Mouse (Mus musculus) hindbrain, embryonic 11.5 days (tissue): ENCODE results near the gene Prr3. TPM values are rescaled to one million over a fixed set of nuclear protein-coding genes. Genes with fewer than 3 reads are reported as not detected.

Source experiments
- ATAC-seq: fragments of 200-750 bp; cut with Nextera tagmentation; 2 replicates; pipeline ENCODE4 v1.8.0; 2017; ENCODE audit warnings: mild to moderate bottlenecking, moderate TSS enrichment, moderate library complexity; ENCODE audit not compliant: low FRiP score
- DNase-seq: peaks from one replicate; pipeline ENCODE4 v3.0.0-alpha.2; 2015; ENCODE audit warnings: low spot score
- H3K27ac ChIP-seq: fragments of 300-500 bp; sonication (generic); 2 replicates; pipeline ENCODE4 v1.5.1; 2014; ENCODE audit warnings: mild to moderate bottlenecking, low read depth, low read length
- H3K27me3 ChIP-seq: fragments of 300-500 bp; sonication (generic); 2 replicates; pipeline ENCODE4 v1.6.1; 2014; ENCODE audit warnings: mild to moderate bottlenecking, low read length, moderate library complexity, mixed read lengths; ENCODE audit not compliant: control insufficient read depth, insufficient read depth
- H3K36me3 ChIP-seq: fragments of 300-500 bp; sonication (generic); 2 replicates; pipeline ENCODE4 v1.6.1; 2014; ENCODE audit warnings: mild to moderate bottlenecking, low read length, moderate library complexity, mixed read lengths; ENCODE audit not compliant: control insufficient read depth, insufficient read depth
- H3K4me1 ChIP-seq: fragments of 300-500 bp; sonication (generic); replicated peaks from 2 replicates; pipeline ENCODE4 v1.6.1; 2014; ENCODE audit warnings: low read length, mixed read lengths; ENCODE audit not compliant: control insufficient read depth, insufficient read depth
- H3K4me2 ChIP-seq: fragments of 300-500 bp; sonication (generic); replicated peaks from 2 replicates; pipeline ENCODE4 v1.6.1; 2014; ENCODE audit warnings: mild to moderate bottlenecking, low read depth, low read length
- H3K4me3 ChIP-seq: fragments of 300-500 bp; sonication (generic); 2 replicates; pipeline ENCODE4 v1.5.1; 2014; ENCODE audit warnings: low read depth, low read length
- H3K9ac ChIP-seq: fragments of 300-500 bp; sonication (generic); 2 replicates; pipeline ENCODE4 v1.6.1; 2014; ENCODE audit warnings: low read depth, low read length
- H3K9me3 ChIP-seq: fragments of 300-500 bp; sonication (generic); 2 replicates; pipeline ENCODE4 v1.6.1; 2016; ENCODE audit warnings: low read length; ENCODE audit not compliant: control insufficient read depth
- WGBS: fragments of 180-500 bp; shearing (Covaris S2); extraction: QIAGEN DNeasy Blood & Tissue Kit; methylation state at CpG from one replicate; pipeline ENCODE4 v1.1.7; 2014; 5-methylcytosine and 5-hydroxymethylcytosine counted together
- microRNA counts: library from miRNA; unstranded; fragments of <30 nt; microRNA quantifications from one replicate; lab custom pipeline; 2015
- polyA plus RNA-seq: library from polyadenylated mRNA; unstranded; fragments of >200 nt; fragmentation: Nextera tagmentation; extraction: Ambion mirVana; gene quantifications from 2 replicates; pipeline ENCODE4 v1.2.1, GENCODE M21; 2014

Prr3 gene
- polyA plus RNA-seq, 1 experiment from 2014 or later, result 39.6 TPM

GRCm38 (mm10) chr17:35932608-35933007 is 47.4 kb downstream of the Prr3 start:
- Histone ChIP-seq H3K36me3 (peaks cover 17% of the 10 kb centered on the region), H3K27me3 (no peaks in the 10 kb centered on the region), H3K9ac (no peak overlapping the region), H3K4me3 (no peak overlapping the region), H3K27ac (no peak overlapping the region), H3K4me2 (no peak overlapping the region), H3K4me1 (no peaks in the 10 kb centered on the region), H3K9me3 (no peaks in the 10 kb centered on the region)
- ATAC-seq (no peak), DNase-seq (no peak)
- WGBS, result 92% methylated on average over 4 of the region's 4 CpGs

- 95% methylated on average over 12 of the region's 12 CpGs for WGBS
- no peak for ATAC-seq
- DNase-seq, result no peak
- no peak overlapping the region for H3K27ac ChIP-seq
- H3K4me1 ChIP-seq, result no peaks in the 10 kb centered on the region
- no peak overlapping the region for H3K9ac ChIP-seq
- H3K9me3 ChIP-seq, result no peaks in the 10 kb centered on the region
- no peak overlapping the region for H3K4me2 ChIP-seq
- no peaks in the 10 kb centered on the region for H3K27me3 ChIP-seq
- no peak overlapping the region for H3K4me3 ChIP-seq
- peaks cover 23% of the 10 kb centered on the region for H3K36me3 ChIP-seq
These were observed 49.4 kb downstream of the Prr3 start for GRCm38 (mm10) chr17:35930627-35931026.

- Histone ChIP-seq H3K9me3 (no peaks in the 10 kb centered on the region), H3K27me3 (no peaks in the 10 kb centered on the region), H3K4me3 (no peak overlapping the region), H3K27ac (no peak overlapping the region), H3K36me3 (peaks cover 27% of the 10 kb centered on the region), H3K4me1 (no peaks in the 10 kb centered on the region), H3K9ac (no peak overlapping the region), H3K4me2 (no peak overlapping the region)
- 91% methylated on average over 2 of the region's 2 CpGs for WGBS
- no peak for DNase-seq
- no peak for ATAC-seq
These were observed 50.5 kb downstream of the Prr3 start for GRCm38 (mm10) chr17:35929534-35929933.

GRCm38 (mm10) chr17:35927471-35927870 is 52.6 kb downstream of the Prr3 start:
- DNase-seq (no peak), ATAC-seq (no peak)
- Histone ChIP-seq H3K4me1 (no peaks in the 10 kb centered on the region), H3K9ac (no peak overlapping the region), H3K27me3 (no peaks in the 10 kb centered on the region), H3K9me3 (no peaks in the 10 kb centered on the region), H3K36me3 (peaks cover 27% of the 10 kb centered on the region), H3K4me2 (no peak overlapping the region), H3K27ac (no peak overlapping the region), H3K4me3 (no peak overlapping the region)
- WGBS, result 87% methylated on average over 1 of the region's 1 CpGs

- ATAC-seq, result no peak
- 93% methylated on average over 4 of the region's 4 CpGs for WGBS
- no peak overlapping the region for H3K9ac ChIP-seq
- peaks cover 16% of the 10 kb centered on the region for H3K36me3 ChIP-seq
- no peaks in the 10 kb centered on the region for H3K27me3 ChIP-seq
- H3K27ac ChIP-seq, result no peak overlapping the region
- no peak for DNase-seq
- H3K4me3 ChIP-seq, result no peak overlapping the region
- no peaks in the 10 kb centered on the region for H3K9me3 ChIP-seq
- peaks cover 4% of the 10 kb centered on the region for H3K4me1 ChIP-seq
- no peak overlapping the region for H3K4me2 ChIP-seq
These were observed 56.8 kb downstream of the Prr3 start for GRCm38 (mm10) chr17:35923281-35923680.

GRCm38 (mm10) chr17:35922566-35922965 is 57.5 kb downstream of the Prr3 start:
- 90% methylated on average over 3 of the region's 3 CpGs for WGBS
- no peak for DNase-seq
- Histone ChIP-seq H3K27ac (no peak overlapping the region), H3K27me3 (no peaks in the 10 kb centered on the region), H3K4me2 (no peak overlapping the region), H3K36me3 (peaks cover 10% of the 10 kb centered on the region), H3K9ac (no peak overlapping the region), H3K4me1 (peaks cover 4% of the 10 kb centered on the region), H3K4me3 (no peak overlapping the region), H3K9me3 (no peaks in the 10 kb centered on the region)
- no peak for ATAC-seq

MicroRNAs encoded within 50 kb of the gene (microRNA counts, 519-probe panel; counts per million panel counts)
- not detected for microRNA mmu-miR-877 (lab: Ali Mortazavi, UCI)

Other genes starting within 250 kb of the Prr3 start
- gene Ier3, start 158.6 kb downstream of the Prr3 start, polyA plus RNA-seq, result 3.6 and 4.0 TPM in 2 replicates
- 48.1 and 50.0 TPM in 2 replicates for gene Flot1, start 157.0 kb downstream of the Prr3 start, polyA plus RNA-seq
- 1,599 and 1,667 TPM in 2 replicates for gene Tubb5, start 141.9 kb downstream of the Prr3 start, polyA plus RNA-seq
- 16.8 and 17.3 TPM in 2 replicates for gene Mdc1, start 138.7 kb downstream of the Prr3 start, polyA plus RNA-seq
- 49.2 and 51.0 TPM in 2 replicates for gene Nrm, start 118.9 kb downstream of the Prr3 start, polyA plus RNA-seq
- 27.6 and 31.3 TPM in 2 replicates for gene Ppp1r18, start 114.6 kb downstream of the Prr3 start, polyA plus RNA-seq
- 33.5 and 39.8 TPM in 2 replicates for gene Dhx16, start 100.4 kb downstream of the Prr3 start, polyA plus RNA-seq
- gene 2310061I04Rik, start 82.8 kb downstream of the Prr3 start, polyA plus RNA-seq, result 23.6 and 25.2 TPM in 2 replicates
- gene Atat1, start 70.2 kb downstream of the Prr3 start, polyA plus RNA-seq, result 200 and 243 TPM in 2 replicates
- 67.4 and 68.4 TPM in 2 replicates for gene Mrps18b, start 63.8 kb downstream of the Prr3 start, polyA plus RNA-seq
- gene Ppp1r10, start 63.8 kb downstream of the Prr3 start, polyA plus RNA-seq, result 42.6 and 49.8 TPM in 2 replicates
- 97.8 and 117 TPM in 2 replicates for gene Abcf1, start 10.5 kb downstream of the Prr3 start, polyA plus RNA-seq
- gene Gnl1, start 385 bp downstream of the Prr3 start, polyA plus RNA-seq, result 28.0 and 29.8 TPM in 2 replicates
- 4.1 and 5.9 TPM in 2 replicates for gene H2-T24, start 40.3 kb upstream of the Prr3 start, polyA plus RNA-seq
- 3.0 and 4.0 TPM in 2 replicates for gene H2-T23, start 52.6 kb upstream of the Prr3 start, polyA plus RNA-seq
- 7.0 and 8.3 TPM in 2 replicates for gene H2-T22, start 62.5 kb upstream of the Prr3 start, polyA plus RNA-seq
- not detected in 2 replicates for gene Gm6034, start 62.7 kb upstream of the Prr3 start, polyA plus RNA-seq
- not detected in 2 replicates for gene Gm11127, start 78.1 kb upstream of the Prr3 start, polyA plus RNA-seq
- gene Gm19684, start 141.4 kb upstream of the Prr3 start, polyA plus RNA-seq, result not detected in 2 replicates
- not detected in 2 replicates for gene Gm7030, start 149.2 kb upstream of the Prr3 start, polyA plus RNA-seq
- not detected in 2 replicates for gene Gm8909, start 188.3 kb upstream of the Prr3 start, polyA plus RNA-seq
- not detected in 2 replicates for gene H2-T3, start 210.1 kb upstream of the Prr3 start, polyA plus RNA-seq